In the genomic region with DNA sequence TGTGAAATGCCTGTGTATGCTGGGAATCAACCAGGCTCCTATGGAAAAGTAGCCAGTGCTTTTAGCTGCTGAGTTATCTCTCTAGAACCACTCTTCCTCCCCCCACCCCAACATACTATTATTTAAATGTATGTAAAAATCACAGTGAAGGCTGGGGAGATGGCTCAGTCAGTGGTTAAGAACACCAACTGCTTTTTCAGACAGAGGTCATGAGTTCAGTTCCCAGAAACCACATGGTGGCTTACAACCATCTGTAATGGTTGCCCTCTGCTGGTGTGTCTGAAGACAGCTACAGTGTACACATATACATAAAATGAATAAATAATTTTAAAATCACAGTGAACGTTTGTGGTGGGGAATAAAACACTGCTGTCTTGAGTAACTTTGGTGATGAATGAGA, we compare ENCODE assay signal across 16 mouse cellular contexts.
"Had no signal": no experiment of that assay in that cellular context is flagged by ENCODE, and none has a peak within 500 bp of the region (broad histone marks: within the 10 kb centered on the region; RNA-seq: fewer than 3 reads in every experiment).

No protein-coding gene starts in this region.

- H3K27ac ChIP-seq: limb, embryonic 12.5 days; liver, embryonic 13.5 days; macrophage; midbrain, embryonic 15.5 days; neural tube, embryonic 13.5 days had no signal

- H3K27me3 ChIP-seq: limb, embryonic 12.5 days; liver, embryonic 13.5 days; midbrain, embryonic 15.5 days; neural tube, embryonic 13.5 days had no signal

- H3K36me3 ChIP-seq: limb, embryonic 12.5 days; liver, embryonic 13.5 days; midbrain, embryonic 15.5 days; neural tube, embryonic 13.5 days had no signal

- ATAC-seq: liver, postnatal 0 days; midbrain, embryonic 15.5 days had no signal

- H3K9ac ChIP-seq: limb, embryonic 12.5 days; liver, embryonic 13.5 days; liver, postnatal 0 days; midbrain, embryonic 15.5 days; neural tube, embryonic 13.5 days had no signal

- DNase-seq: kidney, adult 9 months; kidney, postnatal 14 days; layer of hippocampus, postnatal 36 days; liver; liver, embryonic 13.5 days; liver, postnatal 0 days; retina, postnatal 1 day; right cerebral cortex, postnatal 4 days; spleen, adult 18-20 months; thymus, adult 18-20 months; thymus, postnatal 14 days had no signal

- H3K4me3 ChIP-seq: limb, embryonic 12.5 days; liver, embryonic 13.5 days; megakaryocyte, embryonic 14.5 days; midbrain, embryonic 15.5 days; neural tube, embryonic 13.5 days had no signal

- H3K9me3 ChIP-seq: liver, embryonic 13.5 days; midbrain, embryonic 15.5 days had no signal

- H3K4me1 ChIP-seq: liver, embryonic 13.5 days; midbrain, embryonic 15.5 days; neural tube, embryonic 13.5 days had no signal
